8 mouse cellular contexts compared by ENCODE assay signal in the genomic region with DNA sequence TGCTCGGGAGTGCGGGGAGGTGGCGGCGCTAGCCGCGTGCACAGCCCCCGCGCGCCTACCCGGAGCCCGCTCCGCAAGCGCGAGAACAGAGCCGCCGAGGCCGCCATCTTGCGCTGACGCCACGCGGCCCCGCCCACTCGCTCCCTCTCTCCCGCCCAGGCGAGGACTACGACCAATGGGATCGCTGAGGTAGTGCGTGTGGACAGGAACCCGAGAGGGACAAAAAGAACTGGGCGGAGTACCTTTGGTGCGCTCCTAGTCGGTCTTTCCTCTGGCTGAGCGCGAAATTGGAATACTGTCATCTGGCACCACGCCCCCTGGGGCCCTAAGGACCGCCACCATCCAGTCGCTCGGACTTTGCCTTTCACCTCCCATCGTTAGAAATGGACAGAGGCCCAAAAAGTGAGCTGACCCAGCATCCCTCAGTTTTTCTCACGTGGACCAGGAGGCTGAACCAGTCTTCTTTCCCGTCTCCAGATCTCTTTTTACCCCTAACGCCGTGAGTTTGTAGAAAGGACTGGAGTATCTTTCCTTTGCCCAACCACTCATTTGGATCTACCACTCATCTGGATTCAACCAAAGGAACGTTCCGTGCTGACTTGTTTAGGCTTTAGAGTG. TPM values are rescaled to one million over a fixed set of nuclear protein-coding genes. Genes with fewer than 3 reads are reported as not detected.
DNase-seq lines count a peak whose midpoint lies in the region; ATAC-seq and TF ChIP-seq lines count a peak whose summit lies in the region.

Gene Timm50, minus strand, starts transcription at position 147 of the 618 bp plus-strand sequence.

- peak within 1 kb of the TSS; percentile 94 for H3K27ac ChIP-seq in forebrain, embryonic 10.5 days
- peak within 1 kb of the TSS; percentile 75 for H3K27ac ChIP-seq in heart, embryonic 15.5 days
- peak within 1 kb of the TSS; percentile 41 for H3K27ac ChIP-seq in liver, embryonic 14.5 days
- peak within 1 kb of the TSS; percentile 73 for H3K27ac ChIP-seq in neural tube, embryonic 11.5 days (ENCODE audit: low read depth, low read length)
- H3K27ac ChIP-seq in stomach, postnatal 0 days (replicated peaks), result peak within 1 kb of the TSS; percentile 65

- under 1% methylated on average over 45 of the region's 45 CpGs for WGBS in forebrain, embryonic 10.5 days
- under 1% methylated on average over 45 of the region's 45 CpGs for WGBS in heart, embryonic 15.5 days
- under 1% methylated on average over 45 of the region's 45 CpGs for WGBS in liver, embryonic 14.5 days (ENCODE audit: insufficient replicate concordance)
- under 1% methylated on average over 42 of the region's 45 CpGs for WGBS in neural tube, embryonic 11.5 days
- WGBS in stomach, postnatal 0 days, result under 1% methylated on average over 41 of the region's 45 CpGs

- H3K36me3 ChIP-seq in forebrain, embryonic 10.5 days (replicated peaks), result peaks cover 70% of the 10 kb centered on the region
- peaks cover 61% of the 10 kb centered on the region for H3K36me3 ChIP-seq in heart, embryonic 15.5 days
- H3K36me3 ChIP-seq in liver, embryonic 14.5 days (replicated peaks; ENCODE audit: control insufficient read depth, insufficient read depth, low read depth), result peaks cover 40% of the 10 kb centered on the region
- H3K36me3 ChIP-seq in neural tube, embryonic 11.5 days (ENCODE audit: control insufficient read depth, insufficient read depth, low read length), result peaks cover 24% of the 10 kb centered on the region
- H3K36me3 ChIP-seq in stomach, postnatal 0 days (ENCODE audit: control insufficient read depth, insufficient read depth, low read length), result peaks cover 29% of the 10 kb centered on the region

- peak; percentile 36; the same call in 1 of the 2 replicates for TF ChIP-seq CTCF in liver, embryonic 14.5 days (IDR thresholded peaks at IDR 0.05; ENCODE audit: low read depth)
- peak; percentile 31; the same call in 1 of the 2 replicates for TF ChIP-seq CTCF in stomach, postnatal 0 days (IDR thresholded peaks at IDR 0.05; ENCODE audit: low read depth)

- H3K4me2 ChIP-seq in heart, embryonic 15.5 days, result peak within 1 kb of the TSS; percentile 89
- H3K4me2 ChIP-seq in liver, embryonic 14.5 days (ENCODE audit: low read depth), result peak within 1 kb of the TSS; percentile 97
- peak within 1 kb of the TSS; percentile 64 for H3K4me2 ChIP-seq in neural tube, embryonic 11.5 days (ENCODE audit: low read depth)
- H3K4me2 ChIP-seq in stomach, postnatal 0 days (replicated peaks; ENCODE audit: low read depth), result peak within 1 kb of the TSS; percentile 97

- ATAC-seq in heart, embryonic 15.5 days (replicated peaks; ENCODE audit: insufficient number of reproducible peaks, insufficient read depth, low FRiP score, low read depth), result peak; percentile 95
- ATAC-seq in liver, embryonic 14.5 days (ENCODE audit: insufficient read depth), result peak; percentile 98
- peak; percentile 96 for ATAC-seq in neural tube, embryonic 11.5 days (ENCODE audit: insufficient read depth, low FRiP score, low TSS enrichment)
- peak; percentile 97 for ATAC-seq in stomach, postnatal 0 days (ENCODE audit: low FRiP score, low TSS enrichment)

- H3K27me3 ChIP-seq in forebrain, embryonic 10.5 days (ENCODE audit: poor library complexity, severe bottlenecking), result no peaks in the 10 kb centered on the region
- H3K27me3 ChIP-seq in heart, embryonic 15.5 days, result no peaks in the 10 kb centered on the region
- H3K27me3 ChIP-seq in liver, embryonic 14.5 days (ENCODE audit: control insufficient read depth, insufficient read depth, low read length), result no peaks in the 10 kb centered on the region
- no peaks in the 10 kb centered on the region for H3K27me3 ChIP-seq in neural tube, embryonic 11.5 days (ENCODE audit: control insufficient read depth, insufficient read depth, low read length)
- no peaks in the 10 kb centered on the region for H3K27me3 ChIP-seq in stomach, postnatal 0 days (ENCODE audit: control insufficient read depth, insufficient read depth, low read length)

- H3K9me3 ChIP-seq in forebrain, embryonic 10.5 days, result no peaks in the 10 kb centered on the region
- H3K9me3 ChIP-seq in heart, embryonic 15.5 days (replicated peaks), result no peaks in the 10 kb centered on the region
- H3K9me3 ChIP-seq in liver, embryonic 14.5 days (ENCODE audit: control insufficient read depth, low read length), result no peaks in the 10 kb centered on the region
- H3K9me3 ChIP-seq in neural tube, embryonic 11.5 days (ENCODE audit: control insufficient read depth, low read length), result no peaks in the 10 kb centered on the region
- no peaks in the 10 kb centered on the region for H3K9me3 ChIP-seq in stomach, postnatal 0 days (ENCODE audit: control insufficient read depth, low read length)

- peaks cover 26% of the 10 kb centered on the region for H3K4me1 ChIP-seq in forebrain, embryonic 10.5 days
- peaks cover 17% of the 10 kb centered on the region for H3K4me1 ChIP-seq in heart, embryonic 15.5 days (replicated peaks)
- peaks cover 4 to 6% of the 10 kb centered on the region in 2 experiments; a peak in 3 of 4 replicates for H3K4me1 ChIP-seq in liver, embryonic 14.5 days (replicated peaks; ENCODE audit: control insufficient read depth in 2 of 2, insufficient read depth in 2 of 2, low read length in 1 of 2)
- H3K4me1 ChIP-seq in neural tube, embryonic 11.5 days (ENCODE audit: control insufficient read depth, insufficient read depth, low read length), result peaks cover 9% of the 10 kb centered on the region
- no peaks in the 10 kb centered on the region for H3K4me1 ChIP-seq in stomach, postnatal 0 days (replicated peaks; ENCODE audit: control insufficient read depth, insufficient read depth)

- DNase-seq in CD8-positive naive resting alpha-beta T cell, adult 2 months (ENCODE audit: low read depth in 2 of 2, low spot score in 2 of 2), result peak; percentile 93 to 95
- DNase-seq in c-Kit-positive CD71-negative TER-119-negative erythroid progenitor cells, embryonic 14.5 days (ENCODE audit: low read depth), result peak; percentile 96
- DNase-seq in forebrain, embryonic 10.5 days (ENCODE audit: extremely low spot score, low spot score), result peak; percentile 94
- peak; percentile 99 for DNase-seq in kidney, postnatal 25 days
- DNase-seq in liver, embryonic 14.5 days (ENCODE audit: low read depth in 3 of 3, low spot score in 3 of 3), result peak; percentile 93 to 95 (median 94)
- peak; percentile 97 for DNase-seq in neural tube, embryonic 11.5 days (ENCODE audit: low spot score)
- peak; percentile 97 for DNase-seq in stomach, postnatal 0 days (ENCODE audit: low spot score)

- peak; percentile 50; the same call in 1 of the 2 replicates for TF ChIP-seq EP300 in liver, embryonic 14.5 days (IDR thresholded peaks at IDR 0.05; ENCODE audit: low read depth)
- TF ChIP-seq EP300 in stomach, postnatal 0 days (optimal IDR thresholded peaks at IDR 0.05), result no peak

- H3K9ac ChIP-seq in heart, embryonic 15.5 days, result peak within 1 kb of the TSS; percentile 94
- peak within 1 kb of the TSS; percentile 94 for H3K9ac ChIP-seq in liver, embryonic 14.5 days (replicated peaks)
- peak within 1 kb of the TSS; percentile 92 for H3K9ac ChIP-seq in neural tube, embryonic 11.5 days (ENCODE audit: low read length)
- peak within 1 kb of the TSS; percentile 87 for H3K9ac ChIP-seq in stomach, postnatal 0 days (ENCODE audit: low read length)

- peak within 1 kb of the TSS; percentile 67 for H3K4me3 ChIP-seq in forebrain, embryonic 10.5 days
- peak within 1 kb of the TSS; percentile 86 for H3K4me3 ChIP-seq in heart, embryonic 15.5 days
- H3K4me3 ChIP-seq in liver, embryonic 14.5 days (ENCODE audit: insufficient read depth in 1 of 2, low read depth in 2 of 2, low read length in 2 of 2), result peak within 1 kb of the TSS; percentile 95 to 99
- H3K4me3 ChIP-seq in neural tube, embryonic 11.5 days (ENCODE audit: low read depth, low read length), result peak within 1 kb of the TSS; percentile 97
- peak within 1 kb of the TSS; percentile 90 for H3K4me3 ChIP-seq in stomach, postnatal 0 days (ENCODE audit: low read depth, low read length)

RNA-seq across cellular contexts. Expression of gene Timm50, which starts in this region (rescaled TPM):
- polyA plus RNA-seq in forebrain, embryonic 10.5 days (2016; fragmentation: Nextera tagmentation; extraction: Ambion mirVana), result 238 and 253 TPM in 2 replicates
- polyA plus RNA-seq in heart, embryonic 15.5 days (2015; fragmentation: Nextera tagmentation; extraction: Ambion mirVana), result 101 and 117 TPM in 2 replicates
- polyA plus RNA-seq in liver, embryonic 14.5 days (2012; rRNA removed), result 45.4 and 52.3 TPM in 2 replicates
- 91.1 and 95.2 TPM in 2 replicates for polyA plus RNA-seq in liver, embryonic 14.5 days (2014; fragmentation: Nextera tagmentation; extraction: Ambion mirVana)
- 199 and 219 TPM in 2 replicates for polyA plus RNA-seq in neural tube, embryonic 11.5 days (2014; fragmentation: Nextera tagmentation; extraction: Ambion mirVana)
- 69.4 and 69.6 TPM in 2 replicates for polyA plus RNA-seq in stomach, postnatal 0 days (2015; fragmentation: Nextera tagmentation; extraction: Ambion mirVana)

Comparison
In these comparisons a context has a peak if more than half of its experiments do, and no peak if none do; other contexts are left out.
1. Peak in every context shown above with its lines: DNase-seq, ATAC-seq, H3K4me3 ChIP-seq and H3K27ac ChIP-seq.
2. H3K27ac ChIP-seq: peak in every context shown above with its lines; median percentile 94 in forebrain, embryonic 10.5 days; 75 in heart, embryonic 15.5 days; 73 in neural tube, embryonic 11.5 days; 65 in stomach, postnatal 0 days; 41 in liver, embryonic 14.5 days.